Mouse (Mus musculus): ENCODE measurements around the gene Baz1b. TPM values are rescaled to one million over a fixed set of nuclear protein-coding genes. Genes with fewer than 3 reads are reported as not detected.

Baz1b gene
- polyA plus RNA-seq, 1 experiment = 84.1 TPM

- TF ChIP-seq POLR2A (IDR thresholded peaks at IDR 0.05; ENCODE audit: low read depth, low read length) = no peak
- TF ChIP-seq CTCF (IDR thresholded peaks at IDR 0.05; ENCODE audit: borderline replicate concordance, insufficient read depth, low read length) = no peak
- Histone ChIP-seq H3K27ac (ENCODE audit: insufficient read depth, low read length) (peak overlapping the region; percentile 55; the same call in 1 of the 2 replicates), H3K4me3 (ENCODE audit: insufficient read depth, low read length) (no peak overlapping the region), H3K4me1 (ENCODE audit: control insufficient read depth, insufficient read depth, low read length) (no peaks in the 10 kb centered on the region)
These were observed 25.4 kb upstream of the Baz1b start for GRCm38 (mm10) chr5:135161650-135162049.

GRCm38 (mm10) chr5:135162361-135162760 is 24.7 kb upstream of the Baz1b start:
- Histone ChIP-seq H3K4me3 (ENCODE audit: insufficient read depth, low read length) (no peak overlapping the region), H3K27ac (ENCODE audit: insufficient read depth, low read length) (no peak overlapping the region), H3K4me1 (ENCODE audit: control insufficient read depth, insufficient read depth, low read length) (no peaks in the 10 kb centered on the region)
- TF ChIP-seq CTCF (IDR thresholded peaks at IDR 0.05; ENCODE audit: borderline replicate concordance, insufficient read depth, low read length) = no peak
- no peak for TF ChIP-seq POLR2A (IDR thresholded peaks at IDR 0.05; ENCODE audit: low read depth, low read length)

DNA sequence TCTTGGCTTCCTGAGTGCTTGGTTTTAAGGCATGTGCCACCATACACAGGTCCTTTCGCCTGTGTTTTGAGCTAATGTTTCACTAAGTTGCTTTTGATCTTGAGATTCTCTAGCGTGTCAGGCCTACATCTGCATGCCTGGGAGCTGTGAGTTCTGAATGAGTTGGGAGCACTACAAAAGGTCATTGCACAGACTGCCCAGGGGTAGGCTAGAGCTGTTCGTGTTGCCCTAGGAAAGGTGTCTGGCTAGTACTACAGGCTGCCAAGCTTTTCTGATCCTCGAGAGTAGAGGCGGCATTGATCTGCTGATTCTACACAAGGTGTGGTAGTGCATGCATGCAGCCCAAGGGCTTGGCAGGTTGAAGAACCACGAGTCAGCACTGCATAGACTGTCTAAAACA is 24.2 kb upstream of the Baz1b start:
- Histone ChIP-seq H3K4me3 (ENCODE audit: insufficient read depth, low read length) (no peak overlapping the region), H3K4me1 (ENCODE audit: control insufficient read depth, insufficient read depth, low read length) (no peaks in the 10 kb centered on the region), H3K27ac (ENCODE audit: insufficient read depth, low read length) (no peak overlapping the region)
- TF ChIP-seq CTCF (IDR thresholded peaks at IDR 0.05; ENCODE audit: borderline replicate concordance, insufficient read depth, low read length) (no peak), POLR2A (IDR thresholded peaks at IDR 0.05; ENCODE audit: low read depth, low read length) (no peak)

GRCm38 (mm10) chr5:135166909-135167308 is 20.2 kb upstream of the Baz1b start:
- no peak for TF ChIP-seq POLR2A (IDR thresholded peaks at IDR 0.05; ENCODE audit: low read depth, low read length)
- no peak for TF ChIP-seq CTCF (IDR thresholded peaks at IDR 0.05; ENCODE audit: borderline replicate concordance, insufficient read depth, low read length)
- Histone ChIP-seq H3K27ac (ENCODE audit: insufficient read depth, low read length) (no peak overlapping the region), H3K4me1 (ENCODE audit: control insufficient read depth, insufficient read depth, low read length) (peaks cover 3% of the 10 kb centered on the region; the same call in 1 of the 2 replicates), H3K4me3 (ENCODE audit: insufficient read depth, low read length) (no peak overlapping the region)

DNA sequence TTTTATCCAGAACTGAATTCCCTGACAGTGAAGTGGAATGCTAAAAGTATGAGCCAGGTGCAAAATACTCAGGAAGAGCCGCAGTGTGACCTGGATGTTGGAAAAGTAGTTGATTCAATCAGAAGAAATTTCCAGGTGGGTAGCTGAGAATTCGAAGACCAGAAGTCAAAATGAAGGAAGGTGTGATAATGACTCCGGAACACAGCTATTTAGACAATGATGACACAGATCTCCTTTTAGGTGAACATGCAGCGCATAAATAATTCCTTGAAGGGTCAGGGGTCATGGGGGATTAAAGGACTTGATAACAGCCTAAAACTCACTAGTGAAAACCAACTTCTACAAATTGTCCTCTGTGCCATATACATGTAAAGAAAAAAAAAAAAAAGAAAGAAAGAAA is 19.6 kb upstream of the Baz1b start:
- TF ChIP-seq CTCF (IDR thresholded peaks at IDR 0.05; ENCODE audit: borderline replicate concordance, insufficient read depth, low read length) = no peak
- TF ChIP-seq POLR2A (IDR thresholded peaks at IDR 0.05; ENCODE audit: low read depth, low read length) = no peak
- no peak overlapping the region for H3K4me3 ChIP-seq (ENCODE audit: insufficient read depth, low read length)
- H3K4me1 ChIP-seq (ENCODE audit: control insufficient read depth, insufficient read depth, low read length) = peaks cover 3% of the 10 kb centered on the region; the same call in 1 of the 2 replicates
- H3K27ac ChIP-seq (ENCODE audit: insufficient read depth, low read length) = no peak overlapping the region

- Histone ChIP-seq H3K4me3 (ENCODE audit: insufficient read depth, low read length) (peak within 1 kb of the TSS; percentile 74), H3K4me1 (ENCODE audit: control insufficient read depth, insufficient read depth, low read length) (peaks cover 3% of the 10 kb centered on the region; the same call in 1 of the 2 replicates), H3K27ac (ENCODE audit: insufficient read depth, low read length) (peak within 1 kb of the TSS; percentile 93)
- TF ChIP-seq POLR2A (IDR thresholded peaks at IDR 0.05; ENCODE audit: low read depth, low read length) = peak; percentile 85
- TF ChIP-seq CTCF (IDR thresholded peaks at IDR 0.05; ENCODE audit: borderline replicate concordance, insufficient read depth, low read length) = no peak
These were observed 18.7 kb upstream of the Baz1b start, which contains the start of gene Bcl7b for GRCm38 (mm10) chr5:135168063-135169062. Gene Bcl7b, plus strand, starts transcription at chr5:135168283.

DNA sequence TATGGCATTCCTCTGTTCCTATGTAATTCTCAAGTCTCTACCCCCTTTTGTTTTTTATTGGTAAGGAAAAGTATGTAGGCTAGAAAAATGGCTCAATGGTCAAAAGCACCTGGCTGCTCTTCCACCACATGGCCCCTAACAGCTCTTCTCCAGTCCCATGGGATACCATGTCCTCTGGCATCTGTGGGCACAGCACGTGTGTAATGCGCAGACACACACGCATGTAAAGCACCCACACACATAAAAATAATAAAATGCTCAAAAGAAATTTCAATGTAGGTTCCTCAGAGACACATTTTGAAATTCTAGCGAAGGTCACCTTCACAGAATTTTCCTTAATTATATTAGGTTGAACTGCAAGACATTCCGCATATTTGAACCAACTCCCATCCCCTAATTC is 17.6 kb upstream of the Baz1b start:
- no peak for TF ChIP-seq POLR2A (IDR thresholded peaks at IDR 0.05; ENCODE audit: low read depth, low read length)
- TF ChIP-seq CTCF (IDR thresholded peaks at IDR 0.05; ENCODE audit: borderline replicate concordance, insufficient read depth, low read length) = no peak
- H3K27ac ChIP-seq (ENCODE audit: insufficient read depth, low read length) = peak overlapping the region; percentile 90; the same call in 1 of the 2 replicates
- peaks cover 3% of the 10 kb centered on the region; the same call in 1 of the 2 replicates for H3K4me1 ChIP-seq (ENCODE audit: control insufficient read depth, insufficient read depth, low read length)
- H3K4me3 ChIP-seq (ENCODE audit: insufficient read depth, low read length) = peak overlapping the region; percentile 74

- H3K4me1 ChIP-seq (ENCODE audit: control insufficient read depth, insufficient read depth, low read length) = peaks cover 3% of the 10 kb centered on the region; the same call in 1 of the 2 replicates
- TF ChIP-seq POLR2A (IDR thresholded peaks at IDR 0.05; ENCODE audit: low read depth, low read length) (no peak), CTCF (IDR thresholded peaks at IDR 0.05; ENCODE audit: borderline replicate concordance, insufficient read depth, low read length) (no peak)
- no peak overlapping the region for H3K4me3 ChIP-seq (ENCODE audit: insufficient read depth, low read length)
- H3K27ac ChIP-seq (ENCODE audit: insufficient read depth, low read length) = no peak overlapping the region
These were observed 15.3 kb upstream of the Baz1b start for GRCm38 (mm10) chr5:135171688-135172220.

DNA sequence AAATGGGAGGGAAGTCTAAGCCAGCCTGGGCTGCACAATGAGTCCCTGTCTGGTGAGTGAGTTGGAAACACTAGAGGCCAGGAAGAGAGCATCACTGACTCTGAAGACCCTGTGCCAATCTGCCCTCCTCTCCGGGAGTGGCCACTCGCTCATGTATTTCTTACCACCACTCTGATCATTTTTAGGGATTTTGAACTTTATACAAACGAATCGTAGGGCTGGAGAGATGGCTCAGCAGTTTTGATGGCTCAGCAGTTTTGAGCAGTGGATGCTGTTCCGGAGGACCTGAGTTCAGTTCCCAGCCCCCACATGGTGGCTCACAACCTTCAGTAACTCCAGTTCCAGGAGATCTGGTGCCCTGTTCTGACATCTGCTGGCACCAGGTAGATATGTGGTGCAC is 14.1 kb upstream of the Baz1b start:
- peaks cover 3% of the 10 kb centered on the region; the same call in 1 of the 2 replicates for H3K4me1 ChIP-seq (ENCODE audit: control insufficient read depth, insufficient read depth, low read length)
- TF ChIP-seq POLR2A (IDR thresholded peaks at IDR 0.05; ENCODE audit: low read depth, low read length) (no peak), CTCF (IDR thresholded peaks at IDR 0.05; ENCODE audit: borderline replicate concordance, insufficient read depth, low read length) (no peak)
- no peak overlapping the region for H3K27ac ChIP-seq (ENCODE audit: insufficient read depth, low read length)
- no peak overlapping the region for H3K4me3 ChIP-seq (ENCODE audit: insufficient read depth, low read length)

All from embryonic fibroblast, embryonic 13.5 days (primary cell).